Mouse (Mus musculus) kidney, embryonic 14.5 days (tissue): ENCODE data around the gene Washc3. TPM values are rescaled to one million over a fixed set of nuclear protein-coding genes. Genes with fewer than 3 reads are reported as not detected.

Experiments used
- ATAC-seq: fragments of 200-750 bp; cut with Nextera tagmentation; 2 replicates; pipeline ENCODE4 v1.8.0; 2017; ENCODE audit warnings: moderate number of reproducible peaks, mild to moderate bottlenecking, moderate TSS enrichment, moderate library complexity; ENCODE audit not compliant: low FRiP score, low TSS enrichment
- H3K27ac ChIP-seq: fragments of 300-500 bp; sonication (generic); 2 replicates; pipeline ENCODE4 v1.5.1; 2014; ENCODE audit warnings: low read depth, mild to moderate bottlenecking, low read length, moderate library complexity, mixed read lengths
- H3K27me3 ChIP-seq: fragments of 300-500 bp; sonication (generic); 2 replicates; pipeline ENCODE4 v1.6.1; 2014; ENCODE audit warnings: mild to moderate bottlenecking, low read length; ENCODE audit not compliant: control insufficient read depth, insufficient read depth
- H3K36me3 ChIP-seq: fragments of 300-500 bp; sonication (generic); 2 replicates; pipeline ENCODE4 v1.6.1; 2014; ENCODE audit warnings: low read length, mixed read lengths; ENCODE audit not compliant: control insufficient read depth, insufficient read depth
- H3K4me1 ChIP-seq: fragments of 300-500 bp; sonication (generic); 2 replicates; pipeline ENCODE4 v1.6.1; 2014; ENCODE audit warnings: low read length, mixed read lengths; ENCODE audit not compliant: control insufficient read depth, insufficient read depth
- H3K4me2 ChIP-seq: fragments of 300-500 bp; sonication (generic); replicated peaks from 2 replicates; pipeline ENCODE4 v1.6.1; 2014; ENCODE audit warnings: low read depth, mild to moderate bottlenecking, low read length
- H3K4me3 ChIP-seq: fragments of 300-500 bp; sonication (generic); 2 replicates; pipeline ENCODE4 v1.5.1; 2014; ENCODE audit warnings: mild to moderate bottlenecking, low read length
- H3K9ac ChIP-seq: fragments of 300-500 bp; sonication (generic); 2 replicates; pipeline ENCODE4 v1.6.1; 2014; ENCODE audit warnings: low read depth, mild to moderate bottlenecking, low read length, moderate library complexity
- H3K9me3 ChIP-seq: fragments of 300-500 bp; sonication (generic); 2 replicates; pipeline ENCODE4 v1.6.1; 2016; ENCODE audit warnings: low read length; ENCODE audit not compliant: control insufficient read depth
- WGBS: fragments of 180-500 bp; shearing (Covaris S2); extraction: QIAGEN DNeasy Blood & Tissue Kit; methylation state at CpG from one replicate; pipeline ENCODE4 v1.1.7; 2014; 5-methylcytosine and 5-hydroxymethylcytosine counted together
- polyA plus RNA-seq: library from polyadenylated mRNA; unstranded; fragments of >200 nt; fragmentation: Nextera tagmentation; extraction: Ambion mirVana; gene quantifications from 2 replicates; pipeline ENCODE4 v1.2.1, GENCODE M21; 2014

Gene Washc3
- 60.1 and 79.3 TPM in 2 replicates for polyA plus RNA-seq

DNA sequence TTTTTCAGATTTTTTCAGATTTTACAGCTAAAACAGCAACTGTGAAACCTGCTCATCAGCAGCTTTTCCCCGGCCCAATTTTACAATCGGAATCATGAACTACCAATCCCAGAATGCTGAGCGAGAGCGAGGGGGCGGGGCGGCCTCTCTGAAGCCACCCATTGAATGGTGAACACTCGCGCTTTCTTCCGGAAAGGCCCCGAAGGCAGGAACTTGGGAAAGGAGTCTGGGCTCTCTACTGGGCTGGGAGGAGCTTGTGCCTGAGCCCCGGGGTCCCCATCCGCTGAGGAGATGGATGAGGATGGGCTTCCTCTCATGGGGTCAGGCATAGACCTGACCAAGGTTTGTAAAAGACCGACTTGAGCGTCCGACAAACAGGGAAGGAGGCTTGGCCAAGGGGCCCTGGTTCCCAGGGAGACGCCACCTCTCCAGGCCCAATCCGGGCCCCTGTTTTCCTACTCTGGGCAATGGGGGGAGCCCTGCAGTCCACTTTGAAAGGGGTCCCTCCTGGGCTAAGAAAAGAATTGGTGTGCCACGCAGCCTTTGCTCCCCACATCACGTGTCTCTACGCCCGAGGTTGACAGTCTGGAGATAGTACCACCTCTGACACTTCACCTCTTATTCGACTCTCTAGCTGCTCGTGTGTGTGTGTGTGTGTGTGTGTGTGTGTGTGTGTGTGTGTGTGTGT is at the start of gene Washc3:
TSS of gene Washc3 (plus strand) at position 143 of the 688 bp plus-strand sequence.
- H3K27me3 ChIP-seq = no peaks in the 10 kb centered on the region
- H3K9ac ChIP-seq = peak within 1 kb of the TSS; percentile 74
- peak within 1 kb of the TSS; percentile 68; the same call in 1 of the 2 replicates for H3K27ac ChIP-seq
- H3K4me3 ChIP-seq = peak within 1 kb of the TSS; percentile 72
- no peaks in the 10 kb centered on the region for H3K4me1 ChIP-seq
- H3K4me2 ChIP-seq = peak within 1 kb of the TSS; percentile 64
- peak; percentile 99 for ATAC-seq
- no peaks in the 10 kb centered on the region for H3K9me3 ChIP-seq
- no peaks in the 10 kb centered on the region; the same call in 1 of the 2 replicates for H3K36me3 ChIP-seq
- 1% methylated on average over 23 of the region's 23 CpGs for WGBS

DNA sequence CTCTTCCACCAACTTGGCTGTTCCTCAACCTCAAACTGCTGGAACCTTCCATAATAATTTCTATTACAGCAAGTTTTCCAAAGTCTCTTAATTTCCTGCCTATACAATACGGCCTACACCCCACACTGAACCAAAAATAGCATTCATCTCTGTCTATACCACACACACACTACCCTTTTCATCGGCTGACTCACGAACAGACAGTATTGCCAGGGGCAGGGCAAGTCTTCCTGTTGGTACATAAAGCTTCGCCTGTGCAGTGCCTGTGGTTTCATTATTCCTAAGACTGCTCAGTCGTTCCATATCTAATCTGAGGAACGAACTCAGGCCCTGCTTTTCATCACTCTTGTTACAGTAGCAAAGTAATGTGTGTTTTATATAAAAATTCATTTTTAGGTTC is 49.2 kb upstream of the Washc3 start:
- Histone ChIP-seq H3K4me3 (no peak overlapping the region), H3K27me3 (no peaks in the 10 kb centered on the region), H3K9ac (no peak overlapping the region), H3K4me2 (no peak overlapping the region), H3K9me3 (no peaks in the 10 kb centered on the region), H3K36me3 (peaks cover 51% of the 10 kb centered on the region), H3K27ac (no peak overlapping the region), H3K4me1 (peaks cover 3% of the 10 kb centered on the region; the same call in 1 of the 2 replicates)
- 94% methylated on average over 6 of the region's 6 CpGs for WGBS
- no peak for ATAC-seq

DNA sequence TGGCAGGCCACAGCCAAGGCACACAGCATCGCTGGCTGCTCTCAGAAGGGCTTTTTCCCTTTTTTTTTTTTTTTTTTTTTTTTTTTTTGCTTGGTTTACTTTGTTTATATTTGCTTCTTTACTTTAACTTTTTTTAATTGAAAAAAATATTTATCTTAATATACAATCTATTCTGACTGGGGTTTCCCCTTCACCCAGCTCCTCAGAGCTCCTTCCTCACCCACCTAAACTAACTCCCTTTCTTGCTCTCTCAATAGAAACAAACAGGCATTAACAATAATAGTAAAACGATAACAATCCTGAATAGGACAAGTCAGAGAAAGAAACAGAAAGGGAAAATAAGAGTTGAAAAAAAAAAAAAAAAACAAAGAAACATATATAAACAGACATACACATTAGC is 38.8 kb upstream of the Washc3 start:
- H3K9ac ChIP-seq = no peak overlapping the region
- no peaks in the 10 kb centered on the region for H3K9me3 ChIP-seq
- ATAC-seq = no peak
- H3K27ac ChIP-seq = no peak overlapping the region
- peaks cover 34% of the 10 kb centered on the region for H3K36me3 ChIP-seq
- H3K4me1 ChIP-seq = no peaks in the 10 kb centered on the region
- H3K4me2 ChIP-seq = no peak overlapping the region
- 93% methylated on average over 2 of the region's 2 CpGs for WGBS
- no peaks in the 10 kb centered on the region for H3K27me3 ChIP-seq
- no peak overlapping the region for H3K4me3 ChIP-seq

DNA sequence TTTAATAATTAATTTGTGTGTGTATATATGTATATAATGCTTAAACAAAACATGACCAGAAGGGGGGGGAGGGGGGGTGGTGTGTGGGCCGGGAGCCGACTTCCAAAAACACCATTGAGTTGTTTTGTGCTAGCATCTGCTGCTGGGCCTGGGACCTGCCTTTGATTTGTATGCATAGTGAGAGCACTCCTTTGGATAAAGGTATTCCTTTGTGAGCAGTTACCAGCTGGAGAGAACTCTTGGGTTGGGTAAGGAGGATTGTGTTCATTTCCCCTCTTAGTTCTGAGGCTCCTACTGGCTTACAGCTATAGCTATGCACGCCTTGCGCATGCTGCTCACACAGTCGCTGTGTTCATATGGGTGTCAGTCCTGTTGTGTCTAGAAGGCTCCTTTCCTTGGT is 38.2 kb upstream of the Washc3 start:
- Histone ChIP-seq H3K9me3 (no peaks in the 10 kb centered on the region), H3K36me3 (peaks cover 31% of the 10 kb centered on the region), H3K27ac (no peak overlapping the region), H3K27me3 (no peaks in the 10 kb centered on the region), H3K9ac (no peak overlapping the region), H3K4me3 (no peak overlapping the region), H3K4me1 (no peaks in the 10 kb centered on the region), H3K4me2 (no peak overlapping the region)
- no peak for ATAC-seq
- 93% methylated on average over 5 of the region's 5 CpGs for WGBS

DNA sequence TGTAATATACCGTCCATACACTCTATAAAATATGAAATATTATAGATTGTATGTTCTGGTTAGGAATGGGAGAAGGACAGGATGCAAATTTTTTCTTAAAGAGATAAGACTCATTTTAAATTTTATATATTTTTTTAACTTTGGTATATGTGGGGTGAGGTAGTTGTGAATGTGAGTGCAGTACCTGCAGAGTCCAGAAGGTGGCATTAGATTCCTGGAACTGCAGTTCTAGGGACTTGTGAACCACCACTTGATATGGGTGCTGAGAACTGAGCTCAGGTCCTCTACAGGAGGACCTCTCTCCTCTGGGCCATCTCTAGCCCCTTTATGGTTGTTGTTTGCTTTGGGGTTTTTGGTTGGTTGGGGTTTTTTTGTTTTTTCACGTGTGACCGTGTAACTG is 34.7 kb upstream of the Washc3 start:
- H3K9ac ChIP-seq = no peak overlapping the region
- no peaks in the 10 kb centered on the region for H3K4me1 ChIP-seq
- peaks cover 17% of the 10 kb centered on the region for H3K36me3 ChIP-seq
- 96% methylated on average over 3 of the region's 3 CpGs for WGBS
- ATAC-seq = no peak
- no peak overlapping the region for H3K4me2 ChIP-seq
- H3K27me3 ChIP-seq = no peaks in the 10 kb centered on the region
- H3K4me3 ChIP-seq = no peak overlapping the region
- no peaks in the 10 kb centered on the region for H3K9me3 ChIP-seq
- H3K27ac ChIP-seq = no peak overlapping the region

DNA sequence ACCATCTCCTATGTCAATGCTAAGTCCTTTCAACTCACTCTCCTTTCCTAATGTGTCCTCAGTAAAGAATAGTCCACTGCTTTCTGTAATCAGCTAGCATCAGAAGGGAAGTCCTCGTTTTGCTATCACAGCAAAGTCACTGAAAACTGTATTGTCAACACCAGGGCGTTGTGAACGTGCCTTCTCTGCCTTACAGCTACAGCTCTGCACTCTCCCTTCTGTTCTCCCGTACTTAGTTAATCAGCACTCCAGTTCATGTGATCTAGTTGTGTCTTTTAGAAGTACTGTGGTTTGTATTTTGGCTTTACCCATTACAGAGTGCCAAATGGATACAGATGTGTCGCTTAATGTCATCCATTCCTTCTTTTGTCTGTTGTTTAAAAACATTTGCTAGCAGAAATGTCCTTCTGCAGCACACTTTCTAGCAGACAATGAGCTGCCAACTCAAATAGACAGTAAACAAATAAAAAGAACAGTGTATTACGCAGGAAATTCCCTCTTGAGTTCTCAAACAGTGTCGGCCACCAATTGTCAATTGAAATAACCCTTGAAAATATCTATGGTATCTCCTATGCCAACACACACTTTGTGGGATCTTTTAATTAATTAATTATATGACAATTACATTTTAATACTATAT is 33.3 kb upstream of the Washc3 start:
- Histone ChIP-seq H3K4me1 (no peaks in the 10 kb centered on the region), H3K9ac (no peak overlapping the region), H3K9me3 (no peaks in the 10 kb centered on the region), H3K36me3 (peaks cover 11% of the 10 kb centered on the region; the same call in 1 of the 2 replicates), H3K27ac (no peak overlapping the region), H3K27me3 (no peaks in the 10 kb centered on the region), H3K4me2 (no peak overlapping the region), H3K4me3 (no peak overlapping the region)
- ATAC-seq = no peak
- WGBS = 90% methylated on average over 7 of the region's 7 CpGs

DNA sequence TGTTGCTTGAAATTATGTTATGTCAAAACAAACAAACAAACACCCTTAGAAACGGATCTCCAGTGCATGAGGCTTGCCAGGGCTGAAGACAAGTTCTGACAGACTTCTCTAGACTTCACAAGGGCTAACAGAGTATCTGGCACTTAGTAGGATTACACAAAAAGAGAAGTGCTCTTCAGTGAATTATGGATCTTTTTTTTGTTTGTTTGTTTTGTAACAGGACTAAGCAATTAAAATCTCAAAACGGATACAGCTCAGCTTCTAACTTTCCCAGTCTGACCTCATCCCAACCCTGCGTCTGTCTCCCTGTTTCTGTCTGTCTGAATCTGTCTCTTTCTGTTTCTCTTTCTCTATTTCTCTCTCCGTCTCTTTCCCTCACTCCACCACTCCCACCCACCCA is 352 bp upstream of the Washc3 start:
- Histone ChIP-seq H3K9ac (0 out of 2 replicates have a peak overlapping the region, but pooled peaks have one; percentile 74), H3K9me3 (no peaks in the 10 kb centered on the region), H3K4me2 (peak overlapping the region; percentile 64), H3K27me3 (no peaks in the 10 kb centered on the region), H3K4me3 (peak overlapping the region; percentile 72), H3K27ac (no peak overlapping the region), H3K4me1 (no peaks in the 10 kb centered on the region), H3K36me3 (no peaks in the 10 kb centered on the region; the same call in 1 of the 2 replicates)
- ATAC-seq = peak; percentile 71
- WGBS = 9% methylated on average over 4 of the region's 4 CpGs

DNA sequence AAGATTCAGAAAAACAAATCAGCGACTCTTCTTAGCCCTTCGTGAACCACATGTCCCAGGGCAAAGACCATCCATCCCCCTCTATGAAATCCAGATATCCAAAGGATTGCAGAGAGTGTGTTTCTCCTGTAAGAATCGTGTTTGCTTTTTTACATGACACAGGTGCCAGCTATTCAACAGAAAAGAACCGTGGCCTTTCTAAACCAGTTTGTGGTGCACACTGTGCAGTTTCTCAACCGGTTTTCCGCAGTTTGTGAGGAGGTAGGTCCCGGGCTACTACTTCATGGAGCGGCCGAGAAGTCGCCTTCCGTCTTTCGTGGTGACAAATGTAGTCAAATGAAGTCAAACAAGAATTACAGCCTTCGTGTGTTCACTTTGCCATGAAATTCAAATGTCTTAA is 757 bp downstream of the Washc3 start:
- Histone ChIP-seq H3K27me3 (no peaks in the 10 kb centered on the region), H3K36me3 (no peaks in the 10 kb centered on the region; the same call in 1 of the 2 replicates), H3K9ac (peak overlapping the region; percentile 74), H3K4me1 (no peaks in the 10 kb centered on the region), H3K27ac (no peak overlapping the region), H3K4me3 (peak overlapping the region; percentile 72), H3K4me2 (peak overlapping the region; percentile 64), H3K9me3 (no peaks in the 10 kb centered on the region)
- WGBS = 77% methylated on average over 13 of the region's 13 CpGs
- ATAC-seq = no peak

DNA sequence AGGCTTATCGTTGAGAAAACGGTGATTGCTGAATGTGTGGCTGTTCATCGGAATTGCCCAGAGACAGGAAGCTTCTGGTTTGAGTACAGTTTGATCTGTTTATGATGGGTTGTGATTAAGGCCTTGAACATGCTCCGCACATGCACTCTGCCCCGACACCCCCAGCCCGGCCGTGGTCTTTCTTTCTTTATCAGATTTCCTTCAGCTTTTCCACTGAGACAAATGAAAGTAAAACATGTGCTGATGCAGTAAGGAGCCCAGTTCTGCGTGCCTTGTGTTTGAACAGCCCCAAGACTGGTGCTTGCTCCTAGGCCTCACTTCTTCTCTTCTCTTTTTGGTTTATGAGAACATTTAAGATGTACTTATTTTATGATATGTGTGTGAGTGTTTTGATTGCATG is 1.7 kb downstream of the Washc3 start:
- WGBS = 91% methylated on average over 8 of the region's 8 CpGs
- ATAC-seq = no peak
- Histone ChIP-seq H3K9me3 (no peaks in the 10 kb centered on the region), H3K4me2 (no peak overlapping the region), H3K27me3 (no peaks in the 10 kb centered on the region), H3K27ac (no peak overlapping the region), H3K4me1 (no peaks in the 10 kb centered on the region), H3K9ac (no peak overlapping the region), H3K4me3 (no peak overlapping the region), H3K36me3 (no peaks in the 10 kb centered on the region; the same call in 1 of the 2 replicates)
